Mouse (Mus musculus) layer of hippocampus, postnatal 10 days (tissue): ENCODE results near the gene Fmo5. TPM values are rescaled to one million over a fixed set of nuclear protein-coding genes. Genes with fewer than 3 reads are reported as not detected.

ENCODE experiments used
- DNase-seq, 2 experiments: peaks; one replicate each; pipeline ENCODE4 v3.0.0; 2021; ENCODE audit warnings: low spot score in 2 of 2
- total RNA-seq, 2 experiments: library from RNA; stranded (reverse); gene quantifications; 2 replicates each; pipeline ENCODE4 v1.2.3; 2021

The Fmo5 gene
- total RNA-seq, 2 experiments from 2014 or later, result 1.9 TPM

- no peak for DNase-seq
Measured at GRCm38 (mm10) chr3:97631258-97631860, 2.8 kb downstream of the Fmo5 start.

- no peak for DNase-seq
Measured at GRCm38 (mm10) chr3:97633456-97633855, 4.9 kb downstream of the Fmo5 start.

GRCm38 (mm10) chr3:97634288-97634761 is 5.7 kb downstream of the Fmo5 start:
- DNase-seq, result no peak

- DNase-seq, result no peak
Measured at GRCm38 (mm10) chr3:97641396-97641795, 12.8 kb downstream of the Fmo5 start.

GRCm38 (mm10) chr3:97642001-97642400 is 13.4 kb downstream of the Fmo5 start:
- no peak for DNase-seq

- no peak for DNase-seq
Measured at GRCm38 (mm10) chr3:97648518-97648917, 19.9 kb downstream of the Fmo5 start.

- DNase-seq, result no peak
Measured at GRCm38 (mm10) chr3:97649022-97649421, 20.4 kb downstream of the Fmo5 start.

- DNase-seq, result no peak
Measured at GRCm38 (mm10) chr3:97649469-97649868, 20.9 kb downstream of the Fmo5 start.

GRCm38 (mm10) chr3:97651604-97652003 is 23.0 kb downstream of the Fmo5 start:
- no peak for DNase-seq

GRCm38 (mm10) chr3:97653781-97654180 is 25.2 kb downstream of the Fmo5 start:
- DNase-seq, result no peak

- peak in 1 of 2 experiments; percentile 19 for DNase-seq
Measured at GRCm38 (mm10) chr3:97654901-97655300, 26.3 kb downstream of the Fmo5 start.

GRCm38 (mm10) chr3:97657655-97658411 is 29.2 kb downstream of the Fmo5 start, which contains the start of gene Prkab2:
TSS of gene Prkab2 (plus strand) at chr3:97658193.
- peak; percentile 98 to 99 for DNase-seq

GRCm38 (mm10) chr3:97658426-97659193 is 30.0 kb downstream of the Fmo5 start:
- no peak for DNase-seq

- DNase-seq, result no peak
Measured at GRCm38 (mm10) chr3:97659746-97660145, 31.1 kb downstream of the Fmo5 start.

GRCm38 (mm10) chr3:97661206-97661605 is 32.6 kb downstream of the Fmo5 start:
- no peak for DNase-seq

GRCm38 (mm10) chr3:97665525-97665924 is 36.9 kb downstream of the Fmo5 start:
- DNase-seq, result no peak

- no peak for DNase-seq
Measured at GRCm38 (mm10) chr3:97666154-97666553, 37.5 kb downstream of the Fmo5 start.

- DNase-seq, result no peak
Measured at GRCm38 (mm10) chr3:97667093-97667675, 38.6 kb downstream of the Fmo5 start.

- DNase-seq, result no peak
Measured at GRCm38 (mm10) chr3:97674644-97675110, 46.1 kb downstream of the Fmo5 start, which contains the start of gene Gm17651. TSS of gene Gm17651 (minus strand) at chr3:97674694.

- no peak for DNase-seq
Measured at GRCm38 (mm10) chr3:97676126-97676525, 47.5 kb downstream of the Fmo5 start.

GRCm38 (mm10) chr3:97678416-97678815 is 49.8 kb downstream of the Fmo5 start:
- DNase-seq, result no peak
